Mouse (Mus musculus) induced T-regulatory cell, adult 2 months (primary cell): ENCODE results near the gene Rpl5.
"Not testable (repeated sequence)": the region's sequence is repeated elsewhere in the genome, so short reads cannot be mapped to it uniquely, and the experiment has no call there.

Experiments
- DNase-seq: peaks from one replicate; pipeline ENCODE4 v3.0.0-alpha.2; 2012; ENCODE audit warnings: low read depth

Gene Rpl5

GRCm38 (mm10) chr5:107901014-107901615 is 813 bp downstream of the Rpl5 start:
- peak; percentile 84 for DNase-seq

- no peak for DNase-seq
These were observed 4.0 kb downstream of the Rpl5 start for GRCm38 (mm10) chr5:107904325-107904724.

- no peak for DNase-seq
These were observed 8.3 kb downstream of the Rpl5 start for GRCm38 (mm10) chr5:107908514-107909110.

- DNase-seq: no peak
These were observed 9.4 kb downstream of the Rpl5 start for GRCm38 (mm10) chr5:107909668-107910067.

GRCm38 (mm10) chr5:107910084-107910616 is 9.8 kb downstream of the Rpl5 start:
- DNase-seq: no peak

- DNase-seq: no peak
These were observed 10.7 kb downstream of the Rpl5 start for GRCm38 (mm10) chr5:107911012-107911411.

- no peak for DNase-seq
These were observed 15.0 kb downstream of the Rpl5 start for GRCm38 (mm10) chr5:107915280-107915679.

GRCm38 (mm10) chr5:107921400-107922252 is 21.3 kb downstream of the Rpl5 start:
- DNase-seq: peak; percentile 90

GRCm38 (mm10) chr5:107922836-107923235 is 22.5 kb downstream of the Rpl5 start:
- no peak for DNase-seq

- DNase-seq: no peak
These were observed 24.3 kb downstream of the Rpl5 start for GRCm38 (mm10) chr5:107924564-107924963.

GRCm38 (mm10) chr5:107926550-107927249 is 26.4 kb downstream of the Rpl5 start:
- DNase-seq: peak; percentile 75

GRCm38 (mm10) chr5:107932556-107932955 is 32.3 kb downstream of the Rpl5 start:
- DNase-seq: peak; percentile 55

GRCm38 (mm10) chr5:107933202-107933974 is 33.1 kb downstream of the Rpl5 start:
- no peak for DNase-seq

GRCm38 (mm10) chr5:107934770-107935543 is 34.7 kb downstream of the Rpl5 start:
- DNase-seq: no peak

GRCm38 (mm10) chr5:107936625-107937389 is 36.5 kb downstream of the Rpl5 start:
- no peak for DNase-seq

GRCm38 (mm10) chr5:107938483-107938882 is 38.2 kb downstream of the Rpl5 start:
- not testable (repeated sequence) for DNase-seq

- DNase-seq: no peak
These were observed 38.6 kb downstream of the Rpl5 start for GRCm38 (mm10) chr5:107938886-107939285.

GRCm38 (mm10) chr5:107939701-107940100 is 39.4 kb downstream of the Rpl5 start:
- DNase-seq: no peak

GRCm38 (mm10) chr5:107941222-107941621 is 40.9 kb downstream of the Rpl5 start:
- no peak for DNase-seq

- DNase-seq: no peak
These were observed 42.6 kb downstream of the Rpl5 start for GRCm38 (mm10) chr5:107942941-107943340.
